Mouse (Mus musculus): Measurements from ENCODE around the gene Rcor2. TPM values are rescaled to one million over a fixed set of nuclear protein-coding genes. Genes with fewer than 3 reads are reported as not detected.

Rcor2 gene
- polyA plus RNA-seq, 1 experiment from 2014 or later: 84.8 TPM

DNA sequence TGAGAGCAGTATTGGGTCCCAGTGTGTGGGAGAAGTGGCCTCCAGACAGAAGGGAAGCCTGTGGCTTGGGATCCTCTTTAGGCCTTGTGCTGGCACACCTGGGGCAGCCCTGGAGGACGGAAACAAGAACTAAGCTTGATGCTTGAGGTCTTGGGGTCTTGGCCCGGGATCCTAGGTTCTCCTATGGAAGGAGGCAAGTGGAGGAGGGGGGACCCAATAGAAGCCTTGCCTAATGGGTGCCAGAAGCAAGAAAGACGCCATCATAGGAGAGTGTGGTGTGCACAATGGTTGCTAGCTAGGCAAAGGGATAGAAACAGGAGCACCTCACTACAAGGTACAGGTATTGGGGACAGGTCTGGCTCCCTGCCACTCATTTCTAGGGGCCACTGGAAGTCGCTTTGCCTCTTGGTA lies 699 bp upstream of the Rcor2 start:
- Histone ChIP-seq H3K9me3 (0 out of 2 replicates have a peak, but pooled peaks cover 4% of the 10 kb centered on the region), H3K4me1 (peaks cover 60% of the 10 kb centered on the region), H3K4me3 (no peak overlapping the region), H3K27ac (peak overlapping the region; percentile 99), H3K27me3 (replicated peaks) (no peaks in the 10 kb centered on the region), H3K9ac (peak overlapping the region; percentile 99; the same call in 1 of the 2 replicates), H3K4me2 (replicated peaks) (peak overlapping the region; percentile 92), H3K36me3 (peaks cover 15% of the 10 kb centered on the region)
- ATAC-seq (ENCODE audit: low FRiP score, low read depth): no peak
- WGBS: 23% methylated on average over 4 of the region's 4 CpGs

DNA sequence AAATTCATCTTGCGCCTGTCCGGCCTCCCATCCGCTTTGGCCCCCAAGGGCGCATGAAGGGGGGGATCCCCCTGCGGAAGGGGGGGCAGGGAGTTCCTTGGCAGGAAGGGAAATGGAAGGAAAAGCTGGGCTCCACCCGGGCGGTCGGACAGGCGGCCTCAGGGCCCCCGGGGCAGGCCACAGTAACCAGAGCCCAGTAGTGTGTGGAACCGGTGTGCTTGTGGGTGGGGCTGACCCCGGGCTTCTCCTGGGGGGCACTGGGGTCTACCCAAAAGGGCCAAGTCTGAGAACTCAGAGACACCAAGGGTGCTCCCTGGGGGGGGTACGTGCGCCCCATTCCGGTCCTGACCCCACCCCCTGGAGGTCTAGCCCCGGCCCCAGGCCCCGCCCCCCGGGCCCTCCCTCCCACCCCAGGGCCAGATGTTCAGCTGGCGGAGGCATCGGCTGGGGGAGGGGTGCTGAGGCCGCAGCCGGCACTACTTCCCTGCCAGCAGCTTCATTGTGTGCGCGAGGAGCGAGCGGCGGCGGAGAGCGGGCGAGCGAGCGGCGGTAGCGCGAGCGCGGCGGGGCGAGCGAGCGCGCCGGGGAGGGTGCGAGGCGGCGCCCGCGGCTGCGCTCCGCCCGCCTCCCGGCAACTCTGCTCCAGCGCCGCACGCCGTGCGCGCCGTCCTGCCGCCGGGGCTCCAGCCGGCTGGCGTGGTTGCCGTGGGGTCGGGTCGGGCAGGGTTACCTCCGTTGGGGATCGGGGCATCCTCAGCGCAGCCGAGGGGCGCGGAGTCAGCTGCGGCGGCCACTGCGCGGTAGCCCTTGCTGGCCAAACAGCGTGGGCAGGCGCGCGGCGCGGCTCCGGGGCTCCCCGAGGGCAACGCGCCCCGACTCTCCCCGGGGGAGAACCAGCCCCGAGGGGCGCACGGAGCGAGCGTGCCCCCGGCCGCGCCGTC lies 926 bp downstream of the Rcor2 start:
- under 1% methylated on average over 95 of the region's 97 CpGs for WGBS
- Histone ChIP-seq H3K9ac (peak overlapping the region; percentile 99), H3K4me3 (peak overlapping the region; percentile 97), H3K27ac (peak overlapping the region; percentile 99), H3K27me3 (replicated peaks) (no peaks in the 10 kb centered on the region), H3K36me3 (peaks cover 31% of the 10 kb centered on the region), H3K9me3 (no peaks in the 10 kb centered on the region), H3K4me2 (replicated peaks) (peak overlapping the region; percentile 92), H3K4me1 (peaks cover 69% of the 10 kb centered on the region)
- ATAC-seq (ENCODE audit: low FRiP score, low read depth): peak; percentile 48

DNA sequence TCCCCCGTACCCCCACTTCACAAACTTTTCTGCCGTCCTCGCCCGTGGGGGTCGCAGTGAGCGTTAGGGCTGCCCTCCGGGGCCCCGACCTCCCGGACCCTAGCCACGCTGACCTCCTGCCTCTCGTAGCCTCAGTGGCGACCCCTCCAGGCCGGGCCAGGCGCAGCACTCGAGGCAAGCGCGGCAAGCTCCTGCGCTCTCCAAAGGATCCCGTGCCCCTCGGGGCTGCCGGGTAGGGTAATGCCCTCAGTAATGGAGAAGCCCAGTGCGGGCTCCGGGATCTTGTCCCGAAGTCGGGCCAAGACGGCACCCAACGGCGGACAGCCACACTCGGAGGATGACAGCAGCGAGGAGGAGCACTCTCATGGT lies 1.6 kb downstream of the Rcor2 start:
- H3K27me3 ChIP-seq (replicated peaks): no peaks in the 10 kb centered on the region
- ATAC-seq (ENCODE audit: low FRiP score, low read depth): peak; percentile 17
- peak overlapping the region; percentile 99 for H3K27ac ChIP-seq
- under 1% methylated on average over 30 of the region's 30 CpGs for WGBS
- H3K9me3 ChIP-seq: no peaks in the 10 kb centered on the region
- peak overlapping the region; percentile 92 for H3K4me2 ChIP-seq (replicated peaks)
- H3K9ac ChIP-seq: peak overlapping the region; percentile 99
- H3K36me3 ChIP-seq: peaks cover 38% of the 10 kb centered on the region
- peaks cover 69% of the 10 kb centered on the region for H3K4me1 ChIP-seq
- H3K4me3 ChIP-seq: peak overlapping the region; percentile 97

DNA sequence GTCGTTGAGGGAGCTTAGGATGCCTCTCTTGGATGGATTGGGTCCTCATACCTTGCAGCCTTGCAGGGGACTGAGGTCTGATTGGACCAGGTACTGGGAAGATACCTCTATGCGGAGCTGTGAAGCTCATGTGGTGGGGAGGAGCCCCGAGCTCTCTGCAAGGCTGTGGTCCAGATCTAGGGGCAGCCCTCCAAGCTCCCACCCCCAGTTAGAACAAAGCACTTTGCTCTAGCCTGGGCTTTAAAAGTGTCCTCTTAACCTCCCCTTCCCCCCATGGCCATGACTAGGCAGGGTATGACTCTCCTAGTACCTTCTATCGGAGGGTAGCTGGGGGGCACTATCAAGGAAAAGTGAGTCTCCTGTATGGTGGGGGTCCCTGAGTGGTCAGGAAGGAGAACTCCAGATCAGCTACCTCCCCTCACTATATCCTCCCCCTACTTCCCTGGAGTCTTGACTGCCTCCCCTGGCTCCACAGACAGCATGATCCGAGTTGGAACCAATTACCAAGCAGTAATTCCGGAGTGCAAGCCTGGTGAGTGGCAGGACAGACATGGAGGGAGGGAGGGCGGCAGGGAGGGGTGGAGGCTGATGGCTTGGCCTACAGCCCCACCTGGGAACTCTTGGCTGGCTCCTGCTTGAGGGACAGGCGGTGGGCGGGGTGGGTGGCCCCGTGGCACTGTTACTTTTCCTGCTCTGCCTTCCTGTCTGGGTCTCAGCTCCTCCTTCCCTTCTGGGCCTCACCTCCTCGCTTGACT lies 2.3 kb downstream of the Rcor2 start:
- peaks cover 45% of the 10 kb centered on the region for H3K36me3 ChIP-seq

DNA sequence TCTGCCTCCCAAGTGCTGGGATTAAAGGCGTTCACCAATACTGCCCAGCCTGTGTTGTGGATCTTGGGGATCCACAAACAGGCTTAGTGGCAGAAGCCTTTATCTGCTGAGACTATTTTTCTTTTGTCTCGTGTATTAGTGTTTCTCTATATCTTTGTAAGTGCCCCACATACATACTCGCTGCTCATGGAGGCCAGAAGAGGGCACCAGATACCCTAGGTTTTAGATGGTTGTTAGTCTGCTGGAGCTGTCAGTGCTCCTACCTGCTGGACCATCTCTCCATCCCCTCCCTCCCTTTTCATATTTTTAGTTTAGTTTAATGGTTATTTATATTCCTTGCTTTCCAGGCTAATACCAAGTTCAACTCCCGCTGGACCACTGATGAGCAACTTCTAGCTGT lies 6.4 kb downstream of the Rcor2 start:
- H3K9ac ChIP-seq: no peak overlapping the region
- H3K9me3 ChIP-seq: no peaks in the 10 kb centered on the region
- no peak overlapping the region for H3K4me3 ChIP-seq
- no peak overlapping the region for H3K27ac ChIP-seq
- no peak overlapping the region for H3K4me2 ChIP-seq (replicated peaks)
- no peaks in the 10 kb centered on the region for H3K27me3 ChIP-seq (replicated peaks)
- peaks cover 78% of the 10 kb centered on the region for H3K36me3 ChIP-seq
- 90% methylated on average over 4 of the region's 4 CpGs for WGBS
- no peak for ATAC-seq (ENCODE audit: low FRiP score, low read depth)
- peaks cover 67% of the 10 kb centered on the region for H3K4me1 ChIP-seq

More for the DNA sequence above, 2.3 kb downstream of the Rcor2 start:
- Histone ChIP-seq H3K27me3 (replicated peaks) (no peaks in the 10 kb centered on the region), H3K27ac (peak overlapping the region; percentile 32; the same call in 1 of the 2 replicates), H3K4me1 (peaks cover 69% of the 10 kb centered on the region), H3K4me2 (replicated peaks) (peak overlapping the region; percentile 92), H3K4me3 (peak overlapping the region; percentile 97), H3K9me3 (no peaks in the 10 kb centered on the region), H3K9ac (peak overlapping the region; percentile 99)
- ATAC-seq (ENCODE audit: low FRiP score, low read depth): no peak
- 11% methylated on average over 11 of the region's 11 CpGs for WGBS

DNA sequence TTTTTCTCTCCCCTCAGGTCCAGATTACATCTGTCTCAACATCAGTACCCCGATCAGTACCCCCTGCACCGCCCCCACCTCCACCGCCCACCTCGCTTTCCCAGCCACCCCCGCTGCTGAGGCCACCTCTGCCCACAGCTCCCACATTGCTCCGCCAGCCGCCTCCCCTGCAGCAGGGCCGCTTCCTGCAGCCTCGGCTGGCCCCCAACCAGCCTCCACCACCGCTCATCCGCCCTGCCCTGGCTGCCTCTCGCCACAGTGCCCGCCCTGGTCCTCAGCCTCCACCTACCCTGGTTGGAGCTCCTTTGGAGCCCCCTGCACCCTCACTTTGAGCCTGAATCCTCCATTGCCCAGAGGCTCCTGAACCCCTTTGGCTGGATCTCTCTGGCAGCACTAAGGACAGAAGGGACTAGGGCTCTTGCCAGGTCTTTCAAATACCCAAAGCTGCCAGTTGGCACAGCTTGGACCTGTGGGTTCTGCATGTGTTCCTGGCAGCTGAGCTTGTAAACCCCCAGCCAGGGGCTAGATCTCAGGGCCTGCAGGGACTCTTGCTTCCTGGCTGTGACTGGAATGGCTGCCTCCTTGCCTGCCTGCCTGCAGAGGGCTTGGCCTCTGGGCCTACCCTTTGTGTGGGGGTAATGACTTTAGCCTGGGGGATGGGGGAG lies 7.3 kb downstream of the Rcor2 start:
- WGBS: 83% methylated on average over 12 of the region's 13 CpGs
- Histone ChIP-seq H3K36me3 (peaks cover 85% of the 10 kb centered on the region), H3K4me2 (replicated peaks) (peak overlapping the region; percentile 22), H3K27me3 (replicated peaks) (no peaks in the 10 kb centered on the region), H3K4me3 (0 out of 2 replicates have a peak overlapping the region, but pooled peaks have one; percentile 3), H3K9ac (0 out of 2 replicates have a peak overlapping the region, but pooled peaks have one; percentile 44), H3K4me1 (peaks cover 74% of the 10 kb centered on the region), H3K9me3 (no peaks in the 10 kb centered on the region), H3K27ac (0 out of 2 replicates have a peak overlapping the region, but pooled peaks have one; percentile 37)
- ATAC-seq (ENCODE audit: low FRiP score, low read depth): no peak

DNA sequence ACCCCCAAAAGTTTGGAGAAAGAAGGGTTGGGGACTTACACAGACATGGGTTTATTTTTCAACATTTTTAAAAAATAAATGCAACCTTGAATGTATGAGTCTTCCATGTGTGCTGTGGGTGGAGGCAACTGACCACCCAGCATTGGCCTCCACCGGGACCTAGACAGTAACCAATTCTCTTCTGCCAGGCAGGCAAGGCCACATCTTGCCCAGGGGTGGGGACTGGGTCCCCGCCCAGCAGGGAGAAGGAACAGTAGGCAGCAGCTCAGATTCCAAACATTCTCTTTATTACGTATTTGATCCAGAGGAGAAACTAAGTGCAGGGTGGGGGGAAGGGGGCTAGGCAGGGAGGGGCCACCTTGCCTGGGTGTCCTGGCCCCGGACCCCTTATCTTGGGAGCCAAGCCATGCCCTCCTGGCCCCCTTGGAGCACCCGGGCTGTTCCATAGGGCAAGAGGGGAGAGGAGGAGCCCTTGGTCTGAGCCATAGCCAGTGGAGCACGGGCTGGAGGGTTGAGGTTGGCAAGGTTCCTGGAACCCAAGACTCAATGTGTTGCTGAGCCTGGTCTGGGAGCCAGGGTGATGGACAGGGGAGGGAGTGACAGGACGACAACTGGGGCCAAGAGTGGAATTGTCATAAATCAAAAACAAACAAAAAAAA lies 8.1 kb downstream of the Rcor2 start:
- Histone ChIP-seq H3K27ac (no peak overlapping the region), H3K36me3 (peaks cover 88% of the 10 kb centered on the region)

DNA sequence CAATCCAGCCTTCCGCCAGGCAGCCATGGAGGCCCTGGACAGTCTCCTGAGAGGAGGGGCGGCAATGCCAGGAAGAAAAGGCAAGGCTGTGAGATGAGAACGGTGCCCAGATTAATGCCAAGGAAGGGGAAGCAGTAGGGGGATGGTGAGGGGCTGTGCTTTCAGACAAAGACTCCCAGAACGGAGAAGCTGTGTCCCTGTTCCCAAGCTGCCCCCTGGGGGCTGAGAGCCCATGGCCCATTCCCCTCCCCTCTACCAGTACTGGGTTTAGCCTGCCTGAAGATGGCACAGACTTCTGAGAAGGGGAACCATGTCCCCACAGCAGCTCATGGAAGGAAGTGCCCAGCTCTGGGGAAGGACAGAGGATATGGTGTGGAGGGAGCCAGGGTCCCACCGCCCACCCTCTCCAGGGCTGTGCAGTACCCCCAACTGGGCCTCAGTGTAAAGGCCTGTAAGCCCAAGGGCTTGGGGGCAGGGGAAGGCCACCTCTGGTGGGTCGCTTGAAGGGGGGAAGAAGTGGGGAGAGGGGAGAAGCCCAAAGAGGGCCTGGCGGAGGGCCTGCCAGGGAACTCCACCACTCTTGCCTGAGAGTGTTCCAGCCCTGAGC lies 9.0 kb downstream of the Rcor2 start:
- Histone ChIP-seq H3K27me3 (replicated peaks) (no peaks in the 10 kb centered on the region), H3K4me3 (no peak overlapping the region), H3K36me3 (peaks cover 88% of the 10 kb centered on the region), H3K9ac (peak overlapping the region; percentile 33; the same call in 1 of the 2 replicates), H3K4me2 (replicated peaks) (peak overlapping the region; percentile 30), H3K4me1 (peaks cover 57% of the 10 kb centered on the region), H3K9me3 (no peaks in the 10 kb centered on the region), H3K27ac (peak overlapping the region; percentile 57)
- peak; percentile 42 for ATAC-seq (ENCODE audit: low FRiP score, low read depth)
- WGBS: 47% methylated on average over 7 of the region's 7 CpGs

More for the DNA sequence above, 8.1 kb downstream of the Rcor2 start:
- Histone ChIP-seq H3K4me2 (replicated peaks) (peak overlapping the region; percentile 7; the same call in 1 of the 2 replicates), H3K27me3 (replicated peaks) (no peaks in the 10 kb centered on the region), H3K4me1 (peaks cover 66% of the 10 kb centered on the region), H3K4me3 (no peak overlapping the region), H3K9me3 (no peaks in the 10 kb centered on the region), H3K9ac (no peak overlapping the region)
- WGBS: 55% methylated on average over 7 of the region's 7 CpGs
- ATAC-seq (ENCODE audit: low FRiP score, low read depth): no peak

DNA sequence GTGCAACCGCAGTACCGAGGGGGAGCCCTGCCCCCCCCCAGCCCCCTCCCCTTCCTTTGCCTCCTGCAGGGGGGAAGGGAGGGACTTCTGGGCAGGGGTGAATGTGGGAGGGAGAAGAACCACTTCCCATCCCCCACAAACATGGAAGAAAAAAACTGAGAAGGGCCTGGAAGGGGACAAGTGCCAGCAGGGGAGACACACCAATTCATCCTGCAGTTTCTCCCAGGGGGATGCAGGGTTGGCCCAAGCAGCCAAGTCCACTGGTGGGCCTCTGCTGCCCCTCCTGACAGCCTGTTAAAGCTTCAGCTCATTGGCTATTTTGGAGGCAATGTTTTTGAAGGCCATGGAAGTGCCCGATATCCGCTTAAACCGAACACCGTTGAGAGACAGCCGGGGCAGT lies 9.7 kb downstream of the Rcor2 start:
- Histone ChIP-seq H3K27me3 (replicated peaks) (no peaks in the 10 kb centered on the region), H3K4me1 (peaks cover 51% of the 10 kb centered on the region), H3K9me3 (no peaks in the 10 kb centered on the region), H3K9ac (no peak overlapping the region), H3K4me3 (no peak overlapping the region), H3K4me2 (replicated peaks) (no peak overlapping the region), H3K27ac (no peak overlapping the region; the same call in 1 of the 2 replicates), H3K36me3 (peaks cover 88% of the 10 kb centered on the region)
- no peak for ATAC-seq (ENCODE audit: low FRiP score, low read depth)
- 66% methylated on average over 7 of the region's 7 CpGs for WGBS

DNA sequence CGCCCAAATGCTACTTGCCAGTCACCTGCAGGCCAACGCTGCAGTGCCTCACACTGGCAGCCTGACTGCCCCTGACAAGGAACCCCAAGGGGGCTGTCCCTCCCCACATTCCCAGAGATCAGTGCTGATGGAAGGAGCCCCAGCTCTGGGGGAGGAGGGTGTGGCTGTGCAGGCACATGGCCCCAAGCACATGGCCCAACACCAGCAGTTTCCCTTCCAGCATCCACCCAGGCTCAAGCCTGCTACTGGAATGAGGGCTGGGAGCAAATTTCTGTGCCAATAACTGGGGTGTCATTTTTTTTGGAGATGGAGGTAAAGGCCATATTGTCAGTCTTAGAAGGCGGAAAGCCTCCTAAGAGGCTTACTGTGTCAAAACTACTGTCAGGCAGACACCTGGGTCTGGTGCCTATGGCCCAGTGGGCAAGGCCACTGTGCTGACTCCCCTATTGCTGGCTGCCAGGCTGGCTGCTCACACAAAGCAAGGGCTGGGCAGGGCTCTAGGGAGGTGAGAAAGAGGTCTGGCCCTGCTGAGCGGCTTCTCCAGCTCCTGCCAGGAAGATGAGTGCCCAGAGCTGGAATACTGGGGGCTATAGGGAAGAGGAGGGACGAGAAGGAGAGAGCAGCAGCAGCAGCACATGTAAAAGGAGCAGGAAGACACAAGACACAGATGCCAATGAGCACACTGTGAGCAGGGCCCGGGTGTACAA lies 11.2 kb downstream of the Rcor2 start:
- Histone ChIP-seq H3K4me3 (no peak overlapping the region), H3K4me1 (peaks cover 45% of the 10 kb centered on the region), H3K9ac (peak overlapping the region; percentile 42), H3K36me3 (peaks cover 88% of the 10 kb centered on the region), H3K4me2 (replicated peaks) (no peak overlapping the region), H3K27me3 (replicated peaks) (no peaks in the 10 kb centered on the region), H3K9me3 (no peaks in the 10 kb centered on the region), H3K27ac (peak overlapping the region; percentile 37; the same call in 1 of the 2 replicates)
- no peak; the same call in 1 of the 2 replicates for ATAC-seq (ENCODE audit: low FRiP score, low read depth)
- WGBS: 75% methylated on average over 6 of the region's 6 CpGs

Measured in neural tube, embryonic 12.5 days (tissue).